Mouse (Mus musculus) adrenal gland, postnatal 14 days (tissue): ENCODE measurements around the gene Serpinb1a. TPM values are rescaled to one million over a fixed set of nuclear protein-coding genes. Genes with fewer than 3 reads are reported as not detected.

Experiments
- DNase-seq: peaks from one replicate; pipeline ENCODE4 v3.0.0; 2021; ENCODE audit warnings: mixed read lengths
- total RNA-seq: library from RNA; stranded (reverse); gene quantifications from 2 replicates; pipeline ENCODE4 v1.2.3, GENCODE M21; 2021

Gene Serpinb1a
- total RNA-seq, 1 experiment from 2014 or later: 67.1 TPM

GRCm38 (mm10) chr13:32839314-32839713, 11.7 kb downstream of the Serpinb1a start:
- DNase-seq: no peak

GRCm38 (mm10) chr13:32834513-32834912, 16.5 kb downstream of the Serpinb1a start:
- DNase-seq: no peak

- DNase-seq: no peak
Measured at GRCm38 (mm10) chr13:32833237-32833636, 17.7 kb downstream of the Serpinb1a start.

GRCm38 (mm10) chr13:32832776-32833175, 18.2 kb downstream of the Serpinb1a start:
- DNase-seq: no peak

GRCm38 (mm10) chr13:32831505-32832273, 19.3 kb downstream of the Serpinb1a start:
- peak; percentile 54 for DNase-seq

- no peak for DNase-seq
Measured at GRCm38 (mm10) chr13:32828886-32829285, 22.1 kb downstream of the Serpinb1a start.

- peak; percentile 87 for DNase-seq
Measured at GRCm38 (mm10) chr13:32827951-32828350, 23.0 kb downstream of the Serpinb1a start.

GRCm38 (mm10) chr13:32827111-32827822, 23.7 kb downstream of the Serpinb1a start:
- peak; percentile 78 for DNase-seq

GRCm38 (mm10) chr13:32825546-32825945, 25.4 kb downstream of the Serpinb1a start:
- no peak for DNase-seq

GRCm38 (mm10) chr13:32824377-32825330, 26.3 kb downstream of the Serpinb1a start:
- DNase-seq: no peak

- DNase-seq: no peak
Measured at GRCm38 (mm10) chr13:32823126-32823525, 27.9 kb downstream of the Serpinb1a start.

GRCm38 (mm10) chr13:32821671-32822070, 29.3 kb downstream of the Serpinb1a start:
- DNase-seq: no peak

GRCm38 (mm10) chr13:32819926-32820325, 31.1 kb downstream of the Serpinb1a start:
- no peak for DNase-seq

- DNase-seq: no peak
Measured at GRCm38 (mm10) chr13:32819241-32819640, 31.7 kb downstream of the Serpinb1a start.

GRCm38 (mm10) chr13:32807624-32808023, 43.4 kb downstream of the Serpinb1a start:
- DNase-seq: no peak

- DNase-seq: peak; percentile 28
Measured at GRCm38 (mm10) chr13:32806820-32807219, 44.2 kb downstream of the Serpinb1a start.

- no peak for DNase-seq
Measured at GRCm38 (mm10) chr13:32803701-32804345, 47.2 kb downstream of the Serpinb1a start.

- peak; percentile 72 for DNase-seq
Measured at GRCm38 (mm10) chr13:32802259-32803081, 48.5 kb downstream of the Serpinb1a start, which contains the start of gene D930007J09Rik. TSS of gene D930007J09Rik (minus strand) at chr13:32802849.

GRCm38 (mm10) chr13:32801693-32802221, 49.2 kb downstream of the Serpinb1a start, which contains the start of gene Wrnip1:
TSS of gene Wrnip1 (plus strand) at chr13:32802038.
- DNase-seq: peak; percentile 98

GRCm38 (mm10) chr13:32800859-32801258, 50.1 kb downstream of the Serpinb1a start:
- peak; percentile 21 for DNase-seq
